8 mouse cellular contexts compared by ENCODE assay signal in the genomic region with DNA sequence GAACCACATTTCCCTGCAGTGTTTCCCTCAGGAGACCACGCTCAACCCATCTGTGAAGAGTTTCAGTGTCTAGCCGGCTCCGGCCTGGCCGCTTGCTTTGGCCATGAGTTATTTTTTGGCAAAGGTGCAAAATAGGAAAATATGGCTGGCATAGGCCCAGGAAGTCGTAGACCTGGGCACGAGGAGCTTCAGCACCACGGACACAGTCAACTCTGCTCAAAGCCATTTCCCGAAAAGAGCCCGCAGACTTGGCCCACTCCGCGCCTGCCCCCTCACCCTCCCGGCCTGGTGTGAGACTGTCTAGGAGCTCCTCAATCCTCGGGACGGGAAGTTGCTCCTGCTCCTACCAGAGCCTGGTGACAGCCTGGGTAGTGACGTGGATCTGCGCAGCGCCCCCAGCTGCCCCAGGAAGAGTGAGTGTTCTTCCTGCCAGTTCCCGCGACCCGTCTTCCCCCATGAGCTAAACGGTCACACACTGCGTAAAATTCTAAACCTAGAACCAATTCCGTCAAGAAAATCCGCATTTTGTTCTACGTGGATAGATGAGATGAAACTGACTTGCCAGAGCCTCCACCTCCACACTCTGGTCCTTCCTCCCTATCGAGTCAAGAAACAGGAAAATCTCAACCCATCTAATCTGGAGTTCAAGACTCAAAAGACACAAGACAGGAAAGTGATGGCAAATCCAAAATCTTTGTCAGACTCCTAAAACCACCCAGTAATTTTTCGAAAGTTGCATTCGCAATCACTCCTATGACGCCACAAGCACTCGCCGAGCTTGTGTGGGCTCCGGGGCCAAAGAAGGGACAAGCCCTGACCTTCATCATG. TPM values are rescaled to one million over a fixed set of nuclear protein-coding genes. Genes with fewer than 3 reads are reported as not detected.
A peak's percentile ranks its signal among the peaks of the same experiment; 100 is the strongest.
DNase-seq lines count a peak whose midpoint lies in the region; ATAC-seq and TF ChIP-seq lines count a peak whose summit lies in the region.

No protein-coding gene starts in this region.

- H3K9me3 ChIP-seq in intestine, postnatal 0 days (ENCODE audit: control insufficient read depth), result no peaks in the 10 kb centered on the region
- H3K9me3 ChIP-seq in limb, embryonic 11.5 days (ENCODE audit: control insufficient read depth, low read length), result no peaks in the 10 kb centered on the region
- H3K9me3 ChIP-seq in stomach, embryonic 15.5 days, result no peaks in the 10 kb centered on the region

- peak; percentile 41 for DNase-seq in gastrocnemius, adult 2 months
- DNase-seq in gastrocnemius, adult 18-20 months (ENCODE audit: low spot score), result no peak
- peak; percentile 61 for DNase-seq in embryo, embryonic 10.5 days (ENCODE audit: low spot score)
- peak; percentile 57 to 69 for DNase-seq in heart, adult 2 months
- DNase-seq in limb, embryonic 11.5 days (ENCODE audit: low spot score), result peak; percentile 59
- DNase-seq in mesoderm, embryonic 11.5 days (ENCODE audit: low read depth, low spot score), result peak; percentile 43

- WGBS in heart, adult 2 months, result 3% methylated on average over 32 of the region's 32 CpGs
- 12% methylated on average over 32 of the region's 32 CpGs for WGBS in intestine, postnatal 0 days
- 11% methylated on average over 32 of the region's 32 CpGs for WGBS in limb, embryonic 11.5 days
- WGBS in stomach, embryonic 15.5 days, result 10% methylated on average over 32 of the region's 32 CpGs

- peak; percentile 43; the same call in 1 of the 2 replicates for ATAC-seq in intestine, postnatal 0 days
- peak; percentile 51; the same call in 1 of the 2 replicates for ATAC-seq in limb, embryonic 11.5 days (ENCODE audit: insufficient number of reproducible peaks, low FRiP score, low TSS enrichment, low read depth)
- peak; percentile 63; the same call in 1 of the 2 replicates for ATAC-seq in stomach, embryonic 15.5 days (ENCODE audit: insufficient read depth, low FRiP score, low read depth)

- TF ChIP-seq POLR2A in heart, adult 2 months (IDR thresholded peaks at IDR 0.05; ENCODE audit: insufficient read depth, low read depth, low read length), result peak; percentile 46

- H3K4me3 ChIP-seq in gastrocnemius, adult 2 months, result peak overlapping the region; percentile 78
- H3K4me3 ChIP-seq in heart, adult 2 months, result peak overlapping the region; percentile 59
- peak overlapping the region; percentile 69 for H3K4me3 ChIP-seq in intestine, postnatal 0 days (ENCODE audit: low read depth, low read length)
- peak overlapping the region; percentile 57 for H3K4me3 ChIP-seq in limb, embryonic 11.5 days (ENCODE audit: low read depth, low read length)
- peak overlapping the region; percentile 63 for H3K4me3 ChIP-seq in stomach, embryonic 15.5 days (replicated peaks)

- peak overlapping the region; percentile 99 for H3K4me2 ChIP-seq in intestine, postnatal 0 days (replicated peaks; ENCODE audit: low read depth)
- H3K4me2 ChIP-seq in limb, embryonic 11.5 days (ENCODE audit: low read depth, severe bottlenecking), result peak overlapping the region; percentile 85
- peak overlapping the region; percentile 94 for H3K4me2 ChIP-seq in stomach, embryonic 15.5 days

- TF ChIP-seq CTCF in gastrocnemius, adult 2 months (IDR thresholded peaks at IDR 0.05), result peak; percentile 35
- peak; percentile 55 for TF ChIP-seq CTCF in heart, adult 2 months (IDR thresholded peaks at IDR 0.05)
- peak; percentile 53 for TF ChIP-seq CTCF in intestine, postnatal 0 days (IDR thresholded peaks at IDR 0.05; ENCODE audit: low read depth)

- no peak for TF ChIP-seq EP300 in heart, adult 2 months (IDR thresholded peaks at IDR 0.05; ENCODE audit: insufficient read depth, low read depth, low read length)

- peaks cover 2% of the 10 kb centered on the region for H3K79me2 ChIP-seq in heart, adult 2 months (replicated peaks; ENCODE audit: control insufficient read depth, insufficient read depth, low read length)

- peak overlapping the region; percentile 63 for H3K9ac ChIP-seq in heart, adult 2 months (ENCODE audit: low read depth, low read length)
- peak overlapping the region; percentile 57 for H3K9ac ChIP-seq in intestine, postnatal 0 days (ENCODE audit: low read depth, low read length)
- H3K9ac ChIP-seq in limb, embryonic 11.5 days (ENCODE audit: low read length), result peak overlapping the region; percentile 59; the same call in 1 of the 2 replicates
- peak overlapping the region; percentile 42; the same call in 1 of the 2 replicates for H3K9ac ChIP-seq in stomach, embryonic 15.5 days

- H3K27ac ChIP-seq in gastrocnemius, adult 2 months, result peak overlapping the region; percentile 53; the same call in 1 of the 2 replicates
- peak overlapping the region; percentile 34 for H3K27ac ChIP-seq in heart, adult 2 months
- no peak overlapping the region for H3K27ac ChIP-seq in intestine, postnatal 0 days (ENCODE audit: low read depth, low read length)
- H3K27ac ChIP-seq in limb, embryonic 11.5 days (replicated peaks; ENCODE audit: low read depth, low read length), result no peak overlapping the region
- no peak overlapping the region for H3K27ac ChIP-seq in stomach, embryonic 15.5 days

- H3K4me1 ChIP-seq in heart, adult 2 months (ENCODE audit: control insufficient read depth, insufficient read depth, low read length), result peaks cover 2% of the 10 kb centered on the region
- H3K4me1 ChIP-seq in intestine, postnatal 0 days (replicated peaks; ENCODE audit: control insufficient read depth, insufficient read depth, low read length), result no peaks in the 10 kb centered on the region
- 0 out of 2 replicates have a peak, but pooled peaks cover 3% of the 10 kb centered on the region for H3K4me1 ChIP-seq in limb, embryonic 11.5 days (ENCODE audit: control insufficient read depth, insufficient read depth, low read length)
- no peaks in the 10 kb centered on the region for H3K4me1 ChIP-seq in stomach, embryonic 15.5 days

- intact Hi-C loops in gastrocnemius, adult 2 months (cut with DNase I), result no loop called here
- intact Hi-C loops in heart, adult 2 months (cut with DNase I), result loop anchor here (1.0 to 5.0 kb wide), 4 partner anchors 25 to 117 kb away; no protein-coding TSS in a partner anchor

- H3K27me3 ChIP-seq in heart, adult 2 months (ENCODE audit: control insufficient read depth, insufficient read depth, low read length), result no peaks in the 10 kb centered on the region
- no peaks in the 10 kb centered on the region for H3K27me3 ChIP-seq in intestine, postnatal 0 days (replicated peaks; ENCODE audit: control insufficient read depth, insufficient read depth, low read length)
- peaks cover 6% of the 10 kb centered on the region; the same call in 1 of the 2 replicates for H3K27me3 ChIP-seq in limb, embryonic 11.5 days (ENCODE audit: control insufficient read depth, insufficient read depth, low read length)
- H3K27me3 ChIP-seq in stomach, embryonic 15.5 days (replicated peaks), result no peaks in the 10 kb centered on the region

- no peaks in the 10 kb centered on the region for H3K36me3 ChIP-seq in heart, adult 2 months (ENCODE audit: control insufficient read depth, insufficient read depth, low read length)
- H3K36me3 ChIP-seq in intestine, postnatal 0 days (ENCODE audit: control insufficient read depth, insufficient read depth), result no peaks in the 10 kb centered on the region
- no peaks in the 10 kb centered on the region for H3K36me3 ChIP-seq in limb, embryonic 11.5 days (ENCODE audit: control insufficient read depth, insufficient read depth, low read length)
- H3K36me3 ChIP-seq in stomach, embryonic 15.5 days, result no peaks in the 10 kb centered on the region

RNA-seq across cellular contexts. Expression of gene Slc35g2, which starts 0.9 kb away (rescaled TPM):
- total RNA-seq in gastrocnemius, adult 2 months (2021), result 1 to 10 TPM in 1 of 2 experiments, under 1 TPM in 1; 0.51 to 1.3 TPM
- total RNA-seq in gastrocnemius, adult 18-20 months (2021), result under 1 TPM; 0.46 to 0.78 TPM
- 1 to 10 TPM; 3.9 to 5.0 TPM for total RNA-seq in heart, adult 2 months (2021)
- 3.0 and 6.4 TPM in 2 replicates for polyA plus RNA-seq in heart, adult 2 months (2012; rRNA removed)
- 3.1 and 3.2 TPM in 2 replicates for polyA plus RNA-seq in intestine, postnatal 0 days (2015; fragmentation: Nextera tagmentation; extraction: Ambion mirVana)
- 1.8 and 2.8 TPM in 2 replicates for polyA plus RNA-seq in limb, embryonic 11.5 days (2014; fragmentation: Nextera tagmentation; extraction: Ambion mirVana)
- 6.2 and 7.5 TPM in 2 replicates for polyA plus RNA-seq in stomach, embryonic 15.5 days (2015; fragmentation: Nextera tagmentation; extraction: Ambion mirVana)

RNA-seq across cellular contexts. Expression of gene Nck1, which starts 24.1 kb away (rescaled TPM):
- 10 to 100 TPM; 26.0 to 37.4 TPM for total RNA-seq in gastrocnemius, adult 2 months (2021)
- total RNA-seq in gastrocnemius, adult 18-20 months (2021), result 10 to 100 TPM; 25.3 to 34.2 TPM
- total RNA-seq in heart, adult 2 months (2021), result 10 to 100 TPM; 41.7 to 47.5 TPM
- polyA plus RNA-seq in heart, adult 2 months (2012; rRNA removed), result 7.0 and 19.6 TPM in 2 replicates
- 45.6 and 46.5 TPM in 2 replicates for polyA plus RNA-seq in intestine, postnatal 0 days (2015; fragmentation: Nextera tagmentation; extraction: Ambion mirVana)
- polyA plus RNA-seq in limb, embryonic 11.5 days (2014; fragmentation: Nextera tagmentation; extraction: Ambion mirVana), result 76.9 and 80.6 TPM in 2 replicates
- polyA plus RNA-seq in stomach, embryonic 15.5 days (2015; fragmentation: Nextera tagmentation; extraction: Ambion mirVana), result 62.2 and 63.7 TPM in 2 replicates

RNA-seq across cellular contexts. Expression of gene Stag1, which starts 27.6 kb away (rescaled TPM):
- 10 to 100 TPM; 26.1 to 28.4 TPM for total RNA-seq in gastrocnemius, adult 2 months (2021)
- total RNA-seq in gastrocnemius, adult 18-20 months (2021), result 10 to 100 TPM; 19.5 to 26.1 TPM
- total RNA-seq in heart, adult 2 months (2021), result 10 to 100 TPM; 27.8 TPM
- polyA plus RNA-seq in heart, adult 2 months (2012; rRNA removed), result 4.1 and 8.1 TPM in 2 replicates
- 24.6 and 28.5 TPM in 2 replicates for polyA plus RNA-seq in intestine, postnatal 0 days (2015; fragmentation: Nextera tagmentation; extraction: Ambion mirVana)
- 57.5 and 59.0 TPM in 2 replicates for polyA plus RNA-seq in limb, embryonic 11.5 days (2014; fragmentation: Nextera tagmentation; extraction: Ambion mirVana)
- 40.9 and 42.6 TPM in 2 replicates for polyA plus RNA-seq in stomach, embryonic 15.5 days (2015; fragmentation: Nextera tagmentation; extraction: Ambion mirVana)

Comparison
In these comparisons a context has a peak if more than half of its experiments do, and no peak if none do; other contexts are left out.
1. H3K27ac ChIP-seq: peak in gastrocnemius, adult 2 months (single experiment) and heart, adult 2 months (single experiment); none in intestine, postnatal 0 days (single experiment), limb, embryonic 11.5 days (single experiment) and stomach, embryonic 15.5 days (single experiment).
2. Peak in every context shown above with its lines, with median percentiles within 50 percentile points of each other: H3K4me3 ChIP-seq, CTCF ChIP-seq, H3K9ac ChIP-seq, ATAC-seq and H3K4me2 ChIP-seq.